Mouse (Mus musculus) neural tube, embryonic 15.5 days (tissue): ENCODE measurements around the gene Rngtt. TPM values are rescaled to one million over a fixed set of nuclear protein-coding genes. Genes with fewer than 3 reads are reported as not detected.

Source experiments
- ATAC-seq: fragments of 200-750 bp; cut with Nextera tagmentation; 2 replicates; pipeline ENCODE4 v1.8.0; 2017; ENCODE audit warnings: mild to moderate bottlenecking, moderate TSS enrichment, moderate library complexity; ENCODE audit not compliant: low FRiP score
- H3K27ac ChIP-seq: fragments of 300-500 bp; sonication (generic); replicated peaks from 2 replicates; pipeline ENCODE4 v1.5.1; 2015; ENCODE audit warnings: mild to moderate bottlenecking, inconsistent platforms
- H3K27me3 ChIP-seq: fragments of 300-500 bp; sonication (generic); replicated peaks from 2 replicates; pipeline ENCODE4 v1.6.1; 2015; ENCODE audit warnings: inconsistent platforms
- H3K36me3 ChIP-seq: fragments of 300-500 bp; sonication (generic); 2 replicates; pipeline ENCODE4 v1.6.1; 2015; ENCODE audit warnings: inconsistent platforms
- H3K4me1 ChIP-seq: fragments of 300-500 bp; sonication (generic); 2 replicates; pipeline ENCODE4 v1.6.1; 2015; ENCODE audit warnings: inconsistent platforms
- H3K4me2 ChIP-seq: fragments of 300-500 bp; sonication (generic); 2 replicates; pipeline ENCODE4 v1.6.1; 2015; ENCODE audit warnings: inconsistent platforms, mild to moderate bottlenecking, moderate library complexity
- H3K4me3 ChIP-seq: fragments of 300-500 bp; sonication (generic); replicated peaks from 2 replicates; pipeline ENCODE4 v1.5.1; 2015; ENCODE audit warnings: mild to moderate bottlenecking, inconsistent platforms
- H3K9ac ChIP-seq: fragments of 300-500 bp; sonication (generic); replicated peaks from 2 replicates; pipeline ENCODE4 v1.6.1; 2015; ENCODE audit warnings: mild to moderate bottlenecking, inconsistent platforms
- H3K9me3 ChIP-seq: fragments of 300-500 bp; sonication (generic); replicated peaks from 2 replicates; pipeline ENCODE4 v1.6.1; 2016; ENCODE audit warnings: inconsistent platforms
- WGBS: fragments of 180-500 bp; shearing (Covaris S2); methylation state at CpG from one replicate; pipeline ENCODE4 v1.1.7; 2015; ENCODE audit warnings: mixed read lengths; 5-methylcytosine and 5-hydroxymethylcytosine counted together
- polyA plus RNA-seq: library from polyadenylated mRNA; unstranded; fragments of >200 nt; fragmentation: Nextera tagmentation; extraction: Ambion mirVana; gene quantifications from 2 replicates; pipeline ENCODE4 v1.2.1, GENCODE M21; 2015

Rngtt gene
- polyA plus RNA-seq, 1 experiment from 2014 or later = 20.0 TPM

DNA sequence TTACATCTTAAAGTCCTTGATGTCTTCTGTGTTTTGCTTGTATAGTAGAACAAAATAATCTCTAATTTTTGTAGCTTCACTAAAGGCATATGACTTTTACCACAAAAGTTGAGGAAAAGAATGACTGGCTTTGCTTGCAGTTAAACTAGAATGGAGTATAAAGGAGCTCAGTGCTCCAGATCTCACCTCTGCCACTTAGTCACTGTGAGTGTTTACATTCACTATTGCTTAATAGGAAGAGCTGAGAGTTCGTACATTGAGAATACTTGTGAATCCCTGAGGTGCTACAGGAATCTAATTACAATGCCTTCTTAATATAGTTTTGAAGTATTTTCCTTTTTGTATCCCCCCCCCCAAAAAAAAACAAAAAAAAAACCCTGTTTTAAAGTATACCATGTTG is 154.3 kb downstream of the Rngtt start:
- Histone ChIP-seq H3K4me2 (no peak overlapping the region), H3K27ac (no peak overlapping the region), H3K9me3 (no peaks in the 10 kb centered on the region), H3K4me1 (no peaks in the 10 kb centered on the region), H3K36me3 (peaks cover 8% of the 10 kb centered on the region; the same call in 1 of the 2 replicates), H3K27me3 (no peaks in the 10 kb centered on the region), H3K4me3 (no peak overlapping the region), H3K9ac (no peak overlapping the region)
- 57% methylated on average over 1 of the region's 1 CpGs for WGBS
- no peak for ATAC-seq

DNA sequence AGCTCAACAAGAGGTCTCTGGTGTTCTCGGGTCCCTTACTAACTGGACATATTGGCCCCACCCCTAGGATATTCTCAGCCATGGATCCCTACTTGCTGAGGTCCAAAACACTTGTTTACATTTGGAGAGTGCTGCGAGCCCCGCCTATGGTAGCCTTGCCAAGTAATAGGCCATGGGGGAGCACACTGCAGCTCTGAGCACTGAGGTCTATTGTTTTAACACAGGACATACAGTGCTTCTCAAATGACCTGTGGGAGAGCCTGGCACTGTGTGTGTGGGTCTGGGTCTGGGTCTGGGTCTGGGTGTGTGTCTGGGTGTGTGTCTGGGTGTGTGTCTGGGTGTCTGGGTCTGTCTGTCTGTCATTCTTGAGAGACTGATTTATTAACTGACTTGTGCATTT is 155.8 kb downstream of the Rngtt start:
- H3K36me3 ChIP-seq = peaks cover 8% of the 10 kb centered on the region; the same call in 1 of the 2 replicates
- no peak overlapping the region for H3K27ac ChIP-seq
- H3K4me2 ChIP-seq = no peak overlapping the region
- H3K4me3 ChIP-seq = no peak overlapping the region
- no peak overlapping the region for H3K9ac ChIP-seq
- ATAC-seq = no peak
- 94% methylated on average over 3 of the region's 3 CpGs for WGBS
- H3K27me3 ChIP-seq = no peaks in the 10 kb centered on the region
- no peaks in the 10 kb centered on the region for H3K4me1 ChIP-seq
- H3K9me3 ChIP-seq = no peaks in the 10 kb centered on the region

- Histone ChIP-seq H3K4me1 (no peaks in the 10 kb centered on the region), H3K27ac (no peak overlapping the region), H3K4me3 (no peak overlapping the region), H3K9ac (no peak overlapping the region), H3K4me2 (no peak overlapping the region), H3K9me3 (no peaks in the 10 kb centered on the region), H3K36me3 (peaks cover 8% of the 10 kb centered on the region; the same call in 1 of the 2 replicates), H3K27me3 (no peaks in the 10 kb centered on the region)
- no peak for ATAC-seq
- 91% methylated on average over 2 of the region's 2 CpGs for WGBS
Observed at GRCm38 (mm10) chr4:33466970-33467399, 156.9 kb downstream of the Rngtt start.

DNA sequence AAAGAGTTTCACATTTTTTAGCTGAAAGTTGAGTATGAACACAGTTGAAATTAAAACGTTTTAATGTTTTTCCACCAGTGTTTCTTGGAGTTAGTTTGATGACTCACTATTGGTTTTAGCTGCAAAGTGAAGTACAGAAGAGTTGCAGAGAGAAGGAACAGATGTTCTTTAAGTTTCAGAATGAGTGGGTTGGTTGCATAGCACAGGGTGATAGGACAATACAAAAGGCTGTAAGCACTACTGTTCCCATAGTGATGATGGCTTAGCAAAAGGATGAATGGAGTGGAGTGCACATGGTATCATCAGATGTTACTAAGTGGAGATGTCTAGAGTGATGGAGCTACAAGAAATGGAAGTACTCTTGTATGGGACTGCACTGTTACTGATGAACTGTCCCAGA is 157.5 kb downstream of the Rngtt start:
- H3K4me3 ChIP-seq = no peak overlapping the region
- H3K9me3 ChIP-seq = no peaks in the 10 kb centered on the region
- no peak overlapping the region for H3K27ac ChIP-seq
- H3K36me3 ChIP-seq = peaks cover 5% of the 10 kb centered on the region; the same call in 1 of the 2 replicates
- H3K9ac ChIP-seq = no peak overlapping the region
- no peaks in the 10 kb centered on the region for H3K4me1 ChIP-seq
- 86% methylated on average over 1 of the region's 1 CpGs for WGBS
- H3K27me3 ChIP-seq = no peaks in the 10 kb centered on the region
- H3K4me2 ChIP-seq = no peak overlapping the region
- ATAC-seq = no peak

DNA sequence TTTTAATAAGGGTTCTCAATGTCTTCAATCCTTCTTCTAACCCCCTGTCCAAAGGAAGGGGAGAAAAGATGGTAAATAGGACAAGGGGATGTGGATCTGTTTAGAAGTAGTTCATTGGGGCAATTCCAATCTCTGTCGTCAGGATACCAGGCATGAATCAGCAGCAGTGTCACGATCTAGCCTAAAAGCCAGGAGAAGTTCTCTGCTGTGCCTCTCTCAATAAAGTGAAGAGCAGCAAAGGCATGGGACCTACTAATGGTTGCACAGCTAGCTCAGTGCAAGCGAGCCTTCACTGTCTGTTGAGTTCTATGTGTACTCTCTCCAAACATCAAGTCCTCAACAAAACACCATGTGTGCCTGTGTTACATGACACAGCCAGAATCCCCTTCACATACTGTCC is 158.0 kb downstream of the Rngtt start:
- Histone ChIP-seq H3K27ac (no peak overlapping the region), H3K4me3 (no peak overlapping the region), H3K9ac (no peak overlapping the region), H3K4me2 (no peak overlapping the region), H3K27me3 (no peaks in the 10 kb centered on the region), H3K4me1 (no peaks in the 10 kb centered on the region), H3K36me3 (peaks cover 5% of the 10 kb centered on the region; the same call in 1 of the 2 replicates), H3K9me3 (no peaks in the 10 kb centered on the region)
- no peak for ATAC-seq
- WGBS = 75% methylated on average over 3 of the region's 3 CpGs

GRCm38 (mm10) chr4:33470671-33471302 is 160.7 kb downstream of the Rngtt start:
- H3K27me3 ChIP-seq = no peaks in the 10 kb centered on the region
- H3K4me1 ChIP-seq = no peaks in the 10 kb centered on the region
- H3K27ac ChIP-seq = no peak overlapping the region
- no peak overlapping the region for H3K9ac ChIP-seq
- WGBS = 100% methylated on average over 1 of the region's 1 CpGs
- no peak overlapping the region for H3K4me3 ChIP-seq
- no peaks in the 10 kb centered on the region for H3K36me3 ChIP-seq
- no peak for ATAC-seq
- H3K9me3 ChIP-seq = no peaks in the 10 kb centered on the region
- no peak overlapping the region for H3K4me2 ChIP-seq

DNA sequence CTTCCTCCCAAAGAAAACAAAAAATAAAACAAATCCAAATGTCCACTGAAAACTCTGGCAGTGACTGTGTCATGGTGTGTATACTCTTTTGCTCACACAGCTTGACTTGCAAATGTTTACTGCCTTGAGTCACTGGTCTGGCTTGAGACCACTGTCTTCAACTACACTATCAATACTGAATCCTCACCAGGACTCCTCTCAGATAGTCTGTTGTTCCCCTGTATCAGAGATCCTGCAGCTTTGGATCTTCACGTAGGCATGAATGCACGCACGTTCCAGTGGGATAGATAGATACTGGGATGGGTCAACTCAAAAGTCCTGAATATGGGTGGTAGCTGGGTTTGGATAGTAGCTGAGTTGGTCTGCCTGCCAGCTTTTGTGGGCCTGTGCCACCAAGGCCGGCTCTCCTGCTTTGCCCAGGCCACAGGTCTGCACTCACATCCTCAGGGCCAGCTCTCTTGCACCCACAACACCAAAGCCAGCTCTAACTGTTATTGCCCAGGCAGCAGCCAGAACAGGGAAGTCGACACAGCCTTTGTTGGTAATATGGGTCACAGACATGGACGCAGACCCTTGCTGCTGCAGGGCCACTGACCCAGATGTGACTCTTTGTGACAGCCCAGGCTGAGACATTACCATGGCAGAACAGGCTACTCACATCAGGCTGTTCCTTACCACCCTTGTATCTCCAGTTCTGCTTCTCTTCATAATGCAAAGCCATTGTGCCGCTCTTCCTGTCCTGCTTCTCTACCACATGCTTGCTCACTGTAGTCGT is 168.1 kb downstream of the Rngtt start:
- Histone ChIP-seq H3K4me3 (no peak overlapping the region), H3K4me1 (no peaks in the 10 kb centered on the region), H3K27ac (no peak overlapping the region), H3K9ac (no peak overlapping the region), H3K9me3 (no peaks in the 10 kb centered on the region), H3K4me2 (no peak overlapping the region), H3K36me3 (no peaks in the 10 kb centered on the region), H3K27me3 (no peaks in the 10 kb centered on the region)
- ATAC-seq = no peak
- WGBS = 85% methylated on average over 8 of the region's 8 CpGs

- Histone ChIP-seq H3K27ac (no peak overlapping the region), H3K36me3 (no peaks in the 10 kb centered on the region), H3K9me3 (no peaks in the 10 kb centered on the region), H3K4me1 (no peaks in the 10 kb centered on the region), H3K27me3 (no peaks in the 10 kb centered on the region), H3K9ac (no peak overlapping the region), H3K4me3 (no peak overlapping the region), H3K4me2 (no peak overlapping the region)
- no peak for ATAC-seq
Observed at GRCm38 (mm10) chr4:33481721-33482120, 171.6 kb downstream of the Rngtt start.

DNA sequence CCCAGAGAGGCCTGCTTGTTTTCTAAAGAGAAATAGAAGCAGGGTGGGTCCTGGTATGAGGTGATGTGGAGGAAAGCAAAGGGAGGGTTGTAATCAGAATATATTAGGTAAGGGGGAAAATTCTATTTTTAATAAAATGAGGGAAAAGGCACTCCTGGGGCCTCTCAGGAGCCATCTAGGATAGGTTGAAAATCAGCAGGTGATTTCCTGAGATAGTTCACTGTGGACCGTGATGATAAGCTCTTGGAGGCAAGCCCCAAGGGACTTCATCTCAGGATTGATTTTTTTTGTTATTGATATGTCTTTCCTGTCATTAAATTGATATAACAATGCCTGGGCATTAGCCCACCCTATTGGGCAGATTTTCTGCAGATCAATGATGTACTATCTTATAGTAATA is 175.9 kb downstream of the Rngtt start:
- no peak overlapping the region for H3K27ac ChIP-seq
- H3K9ac ChIP-seq = no peak overlapping the region
- 56% methylated on average over 1 of the region's 1 CpGs for WGBS
- no peak for ATAC-seq
- no peaks in the 10 kb centered on the region for H3K27me3 ChIP-seq
- no peaks in the 10 kb centered on the region for H3K4me1 ChIP-seq
- H3K4me2 ChIP-seq = no peak overlapping the region
- no peak overlapping the region for H3K4me3 ChIP-seq
- no peaks in the 10 kb centered on the region for H3K36me3 ChIP-seq
- H3K9me3 ChIP-seq = no peaks in the 10 kb centered on the region

- Histone ChIP-seq H3K9me3 (0 out of 2 replicates have a peak, but pooled peaks cover 5% of the 10 kb centered on the region), H3K4me3 (no peak overlapping the region), H3K27ac (no peak overlapping the region), H3K36me3 (no peaks in the 10 kb centered on the region), H3K4me2 (no peak overlapping the region), H3K9ac (no peak overlapping the region), H3K4me1 (no peaks in the 10 kb centered on the region), H3K27me3 (no peaks in the 10 kb centered on the region)
- 85% methylated on average over 1 of the region's 1 CpGs for WGBS
- ATAC-seq = no peak
Observed at GRCm38 (mm10) chr4:33491108-33491507, 181.0 kb downstream of the Rngtt start.

- Histone ChIP-seq H3K27ac (no peak overlapping the region), H3K4me2 (no peak overlapping the region), H3K36me3 (no peaks in the 10 kb centered on the region), H3K27me3 (no peaks in the 10 kb centered on the region), H3K9ac (no peak overlapping the region), H3K4me1 (no peaks in the 10 kb centered on the region), H3K4me3 (no peak overlapping the region), H3K9me3 (0 out of 2 replicates have a peak, but pooled peaks cover 5% of the 10 kb centered on the region)
- 100% methylated on average over 2 of the region's 2 CpGs for WGBS
- no peak for ATAC-seq
Observed at GRCm38 (mm10) chr4:33494377-33494776, 184.3 kb downstream of the Rngtt start.

DNA sequence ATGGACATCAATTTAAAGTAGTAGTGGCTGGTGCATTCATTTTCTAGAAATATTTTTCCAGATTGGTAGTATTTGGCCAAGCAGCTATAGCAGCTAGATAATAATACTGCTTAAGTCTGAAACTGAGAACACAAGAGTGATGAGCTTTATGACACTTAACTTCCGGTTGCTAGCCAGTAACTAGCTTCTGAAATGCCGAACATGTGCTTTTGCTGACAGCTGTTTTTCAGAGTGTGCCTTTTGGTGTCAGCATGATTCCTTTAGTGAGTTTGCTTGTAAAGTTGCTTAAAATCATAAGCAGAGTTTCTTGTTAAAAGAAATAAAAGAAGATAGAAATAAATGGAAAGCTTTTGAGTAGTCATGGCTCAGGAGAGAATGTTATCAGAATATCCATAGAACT is 186.9 kb downstream of the Rngtt start:
- no peak for ATAC-seq
- Histone ChIP-seq H3K27ac (no peak overlapping the region), H3K9me3 (0 out of 2 replicates have a peak, but pooled peaks cover 5% of the 10 kb centered on the region), H3K27me3 (no peaks in the 10 kb centered on the region), H3K36me3 (0 out of 2 replicates have a peak, but pooled peaks cover 3% of the 10 kb centered on the region), H3K9ac (no peak overlapping the region), H3K4me2 (no peak overlapping the region), H3K4me1 (no peaks in the 10 kb centered on the region), H3K4me3 (no peak overlapping the region)
- 46% methylated on average over 2 of the region's 2 CpGs for WGBS
